Mouse (Mus musculus) c-Kit-negative CD71-positive TER-119-positive erythroid progenitor cells, embryonic 14.5 days (primary cell): Measurements from ENCODE around the gene Ube2z.
A peak's percentile ranks its signal among the peaks of the same experiment; 100 is the strongest.
"Not testable (repeated sequence)": the region's sequence is repeated elsewhere in the genome, so short reads cannot be mapped to it uniquely, and the experiment has no call there.

Experiments
- DNase-seq: peaks from one replicate; pipeline ENCODE4 v3.0.0-alpha.2; 2013; ENCODE audit warnings: low read depth, low spot score

Ube2z gene

GRCm38 (mm10) chr11:96065215-96065911 is at the start of gene Ube2z:
Ube2z (minus strand) TSS chr11:96065388.
- peak; percentile 89 for DNase-seq

GRCm38 (mm10) chr11:96114077-96114476 is 48.9 kb upstream of the Ube2z start:
- no peak for DNase-seq

DNA sequence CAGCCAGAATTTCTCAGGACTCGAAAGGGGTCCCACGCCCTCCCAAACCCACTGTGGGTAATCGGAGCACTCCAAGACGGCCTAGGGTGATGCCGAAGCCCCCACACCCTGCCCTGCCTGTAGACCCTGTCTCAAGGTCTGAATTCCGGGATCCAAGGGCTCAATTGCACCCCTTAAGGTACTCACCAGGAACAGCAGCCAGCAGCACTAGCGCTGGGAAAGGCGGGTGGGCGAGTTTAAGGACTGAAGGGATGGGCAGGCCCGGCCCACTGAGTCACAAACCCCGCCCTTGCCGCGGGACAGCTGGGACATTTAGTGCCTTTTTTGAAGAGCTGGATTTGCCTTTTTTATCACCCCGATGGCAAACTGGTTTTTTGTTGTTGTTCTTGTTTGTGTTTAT is 46.6 kb upstream of the Ube2z start, which contains the start of gene Calcoco2:
Gene Calcoco2 (minus strand): TSS at position 214 of the 400 bp plus-strand sequence.
- no peak for DNase-seq

DNA sequence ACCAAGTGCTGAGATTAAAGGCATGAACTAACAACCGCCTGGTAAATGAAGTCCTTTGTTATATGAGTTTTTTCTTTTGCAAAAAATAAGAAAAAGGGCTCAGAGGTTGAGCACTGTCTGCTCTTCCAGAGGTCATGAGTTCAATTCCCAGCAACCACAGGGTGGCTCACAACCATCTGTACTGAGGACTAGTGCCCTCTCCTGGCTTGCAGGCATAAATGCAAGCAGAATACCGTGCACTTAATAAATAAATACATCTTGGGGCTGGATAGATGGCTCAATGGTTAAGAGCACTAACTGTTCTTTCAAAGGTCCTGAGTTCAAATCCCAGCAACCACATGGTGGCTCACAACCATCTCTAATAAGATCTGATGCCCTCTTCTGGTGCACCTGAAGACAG is 45.8 kb upstream of the Ube2z start:
- DNase-seq: not testable (repeated sequence)

- DNase-seq: no peak
Observed at GRCm38 (mm10) chr11:96108376-96108775, 43.2 kb upstream of the Ube2z start.

DNA sequence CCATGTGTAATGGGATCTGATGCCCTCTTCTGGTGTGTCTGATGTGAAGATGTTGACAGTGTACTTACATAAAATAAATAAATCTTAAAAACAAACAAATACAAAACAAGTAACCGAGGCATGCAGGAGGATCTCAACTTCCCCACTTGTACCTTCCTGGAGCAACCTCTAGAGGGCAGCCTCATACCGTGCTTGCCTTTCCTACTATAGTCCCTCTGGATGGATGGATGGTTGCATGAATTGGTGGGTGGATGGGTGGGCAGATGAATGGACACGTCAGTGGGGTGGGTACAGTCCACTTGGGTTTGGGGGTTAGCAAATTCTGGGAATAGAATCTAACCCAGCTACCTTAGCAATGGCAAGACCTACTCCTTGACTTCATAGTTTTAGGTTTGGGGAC is 28.2 kb upstream of the Ube2z start:
- peak; percentile 27 for DNase-seq

GRCm38 (mm10) chr11:96092674-96093291 is 27.6 kb upstream of the Ube2z start:
- no peak for DNase-seq

GRCm38 (mm10) chr11:96091073-96091472 is 25.9 kb upstream of the Ube2z start:
- no peak for DNase-seq

DNA sequence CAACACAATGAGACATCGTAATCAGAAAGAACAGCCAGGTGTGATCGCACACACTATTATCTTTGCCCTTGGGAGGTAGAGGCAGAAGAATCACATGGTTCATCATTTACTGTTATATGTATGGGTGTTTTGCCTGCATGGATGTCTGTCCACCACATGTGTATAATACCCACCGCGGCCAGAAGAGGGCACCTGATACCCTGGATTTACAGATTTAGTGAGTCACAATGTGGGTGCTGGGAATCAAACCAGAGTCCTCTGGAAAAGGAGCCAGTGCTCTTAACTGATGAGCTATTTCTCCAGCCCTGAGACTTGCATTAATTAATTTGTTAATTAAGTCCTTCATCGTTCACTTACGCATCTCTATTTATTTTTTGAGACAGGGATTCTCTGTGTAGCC is 22.8 kb upstream of the Ube2z start:
- DNase-seq: no peak

DNA sequence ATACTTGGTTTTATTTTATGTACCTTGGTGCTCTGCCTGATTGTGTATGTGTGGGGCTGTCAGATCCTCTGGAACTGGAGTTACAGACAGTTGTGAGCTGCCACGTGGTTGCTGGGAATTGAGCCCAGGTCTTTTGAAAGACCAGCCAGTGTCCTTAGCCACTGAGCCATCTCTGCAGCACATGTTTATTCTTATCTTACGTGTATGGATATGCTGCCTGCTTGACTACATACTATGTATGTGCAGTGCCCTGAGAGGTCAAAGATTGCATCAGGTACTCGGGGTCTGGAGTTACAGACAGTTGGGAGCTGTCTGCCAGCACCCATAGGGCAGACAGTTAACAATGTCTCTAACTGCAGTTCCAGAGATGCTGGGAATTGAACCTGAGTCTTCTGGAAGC is 17.5 kb upstream of the Ube2z start:
- no peak for DNase-seq

DNA sequence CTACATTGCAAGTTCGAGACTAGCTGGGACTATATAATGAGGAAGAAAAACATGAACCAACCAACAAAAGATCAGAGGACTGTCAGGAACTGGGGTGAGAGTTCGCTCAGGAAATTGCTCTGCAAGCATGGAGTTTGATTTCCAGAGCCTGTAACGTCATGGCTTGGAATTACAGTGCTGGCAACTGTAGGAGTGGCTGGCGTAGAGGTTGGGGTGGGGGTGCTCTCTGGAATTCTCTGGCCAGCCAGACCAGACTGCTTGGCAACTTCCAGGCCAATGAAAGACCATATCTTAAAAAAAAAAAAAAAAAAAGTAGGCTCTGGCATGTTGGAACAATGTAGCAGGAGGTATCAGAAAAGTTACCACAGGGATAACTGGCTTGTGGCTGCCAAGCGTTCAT is 15.5 kb upstream of the Ube2z start:
- DNase-seq: no peak

DNA sequence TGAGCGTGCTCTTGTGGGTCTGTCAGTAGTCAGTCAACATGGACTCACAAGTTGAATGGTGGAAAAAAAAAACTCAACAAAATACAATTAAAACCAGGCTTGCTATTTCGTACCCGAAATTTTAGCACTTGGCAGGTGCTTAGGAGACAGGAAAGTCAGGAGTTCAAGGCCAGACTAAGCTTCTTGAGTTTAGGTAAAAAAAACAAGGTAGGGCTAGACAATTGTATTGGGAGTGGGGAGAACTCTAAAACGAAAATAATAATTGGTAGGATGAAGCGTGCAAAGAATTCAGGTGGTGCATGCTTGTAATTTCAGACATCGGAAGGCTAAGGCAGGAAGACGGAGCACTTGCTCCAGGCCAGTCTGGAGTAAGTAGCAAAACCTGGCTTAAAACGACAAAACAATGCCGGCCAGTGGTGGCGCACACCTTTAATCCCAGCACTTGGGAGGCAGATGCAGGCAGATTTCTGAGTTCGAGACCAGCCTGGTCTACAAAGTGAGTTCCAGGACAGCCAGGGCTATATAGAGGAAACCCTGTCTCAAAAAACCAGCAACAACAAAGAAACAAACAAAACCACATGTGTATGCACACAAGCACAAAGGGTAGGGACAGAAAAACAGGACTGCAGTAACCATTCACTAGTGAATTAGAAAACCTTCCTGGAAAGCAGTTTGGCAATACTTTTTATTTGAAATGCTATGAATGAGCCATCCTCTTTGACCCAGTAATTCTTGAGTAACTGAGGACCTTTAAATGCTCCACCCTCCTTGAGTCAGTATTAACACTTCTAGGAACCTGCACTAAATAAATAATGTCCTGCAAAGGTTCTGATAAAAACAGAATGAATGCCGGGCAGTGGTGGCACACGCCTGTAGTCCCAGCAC is 11.3 kb upstream of the Ube2z start:
- DNase-seq: no peak

GRCm38 (mm10) chr11:96075509-96076220 is 10.5 kb upstream of the Ube2z start, which contains the start of gene Atp5g1:
Atp5g1 (minus strand) TSS chr11:96075670.
- DNase-seq: peak; percentile 99

GRCm38 (mm10) chr11:96075177-96075508 is 10.0 kb upstream of the Ube2z start:
- no peak for DNase-seq

GRCm38 (mm10) chr11:96074351-96075176 is 9.4 kb upstream of the Ube2z start:
- no peak for DNase-seq

DNA sequence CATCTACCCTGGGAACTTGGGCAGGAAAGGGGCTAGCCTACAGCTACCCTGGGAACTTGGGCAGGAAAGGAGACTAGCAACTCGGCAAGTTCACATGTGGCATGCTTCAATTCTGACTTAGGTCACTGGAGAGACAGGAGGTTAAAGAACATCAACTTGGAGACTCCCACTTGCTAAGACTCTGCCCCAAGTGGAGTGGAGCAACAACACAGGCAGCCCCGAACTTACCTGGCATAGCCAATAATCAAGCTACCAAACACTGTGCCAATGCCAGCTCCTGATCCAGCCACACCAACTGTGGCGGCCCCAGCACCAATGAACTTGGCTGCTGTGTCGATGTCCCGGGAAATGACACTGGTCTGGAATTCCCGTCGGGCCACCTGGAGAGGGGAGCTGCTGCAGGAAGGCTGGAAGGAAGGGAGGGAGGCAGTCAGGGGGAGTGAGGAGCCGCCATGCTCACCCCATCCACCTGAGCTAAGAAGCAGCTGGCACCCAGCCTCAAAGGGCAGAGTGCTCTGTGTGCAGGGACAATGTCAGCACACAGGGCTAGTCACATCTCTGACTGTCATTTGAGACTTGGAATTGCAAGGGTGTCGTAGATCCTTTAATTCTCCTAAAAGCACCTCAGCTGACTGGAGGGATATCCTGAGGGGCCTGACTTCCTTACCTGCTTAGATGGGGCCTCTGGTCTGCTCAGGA is 8.3 kb upstream of the Ube2z start:
- DNase-seq: no peak

GRCm38 (mm10) chr11:96071013-96071412 is 5.8 kb upstream of the Ube2z start:
- no peak for DNase-seq

- no peak for DNase-seq
Observed at GRCm38 (mm10) chr11:96070353-96070752, 5.2 kb upstream of the Ube2z start.

DNA sequence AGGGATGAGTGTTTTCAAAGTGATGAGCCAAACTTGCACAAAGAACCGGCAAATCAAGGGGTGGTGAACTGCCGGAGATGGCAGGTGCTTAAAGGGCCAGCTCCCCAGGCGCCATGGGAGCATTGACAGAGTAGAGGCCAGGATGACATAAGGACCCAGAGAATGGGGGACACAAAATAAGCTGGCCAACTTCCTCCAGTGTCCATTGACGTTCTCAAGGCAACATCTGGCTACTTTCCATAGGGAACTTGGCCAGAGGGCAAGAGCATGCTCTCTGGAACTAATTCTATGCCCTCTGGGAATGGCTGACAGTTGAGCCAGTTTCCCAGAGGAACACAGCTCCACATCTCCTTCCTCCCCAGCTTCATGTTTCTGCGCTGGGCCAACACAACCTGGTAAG is 3.0 kb upstream of the Ube2z start:
- DNase-seq: no peak

- peak; percentile 16 for DNase-seq
Observed at GRCm38 (mm10) chr11:96064521-96065214, 520 bp downstream of the Ube2z start.
